Mouse (Mus musculus): Measurements from ENCODE around the gene Zfp719. TPM values are rescaled to one million over a fixed set of nuclear protein-coding genes. Genes with fewer than 3 reads are reported as not detected.

The Zfp719 gene
- polyA plus RNA-seq, 1 experiment from 2014 or later, result 8.5 TPM

DNA sequence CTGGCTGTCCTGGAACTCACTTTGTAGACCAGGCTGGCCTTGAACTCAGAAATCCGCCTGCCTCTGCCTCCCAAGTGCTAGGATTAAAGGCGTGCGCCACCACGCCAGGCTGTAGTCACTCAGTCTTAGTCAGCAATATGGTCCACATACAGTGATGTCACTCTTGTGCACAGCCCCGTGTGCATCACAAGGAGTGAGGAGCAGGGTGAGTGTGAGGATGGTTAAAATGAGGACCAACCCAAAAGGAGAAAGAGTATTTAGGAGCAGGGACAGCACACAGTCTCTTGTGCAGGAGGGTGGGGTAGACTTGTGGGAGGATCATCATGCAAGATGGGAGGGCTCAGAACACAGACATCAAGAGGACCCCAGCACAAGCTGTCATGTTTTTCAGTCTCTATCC, 24.1 kb upstream of the Zfp719 start:
- H3K27me3 ChIP-seq (replicated peaks), result no peaks in the 10 kb centered on the region
- H3K27ac ChIP-seq (ENCODE audit: poor library complexity, severe bottlenecking), result no peak overlapping the region
- H3K9me3 ChIP-seq (replicated peaks), result no peaks in the 10 kb centered on the region
- ATAC-seq (ENCODE audit: insufficient number of reproducible peaks, low FRiP score), result no peak
- 82% methylated on average over 5 of the region's 5 CpGs for WGBS
- no peak overlapping the region for H3K4me3 ChIP-seq
- H3K4me1 ChIP-seq (replicated peaks), result no peaks in the 10 kb centered on the region; the same call in 1 of the 2 replicates
- H3K4me2 ChIP-seq, result no peak overlapping the region
- H3K36me3 ChIP-seq, result no peaks in the 10 kb centered on the region
- no peak overlapping the region for H3K9ac ChIP-seq

DNA sequence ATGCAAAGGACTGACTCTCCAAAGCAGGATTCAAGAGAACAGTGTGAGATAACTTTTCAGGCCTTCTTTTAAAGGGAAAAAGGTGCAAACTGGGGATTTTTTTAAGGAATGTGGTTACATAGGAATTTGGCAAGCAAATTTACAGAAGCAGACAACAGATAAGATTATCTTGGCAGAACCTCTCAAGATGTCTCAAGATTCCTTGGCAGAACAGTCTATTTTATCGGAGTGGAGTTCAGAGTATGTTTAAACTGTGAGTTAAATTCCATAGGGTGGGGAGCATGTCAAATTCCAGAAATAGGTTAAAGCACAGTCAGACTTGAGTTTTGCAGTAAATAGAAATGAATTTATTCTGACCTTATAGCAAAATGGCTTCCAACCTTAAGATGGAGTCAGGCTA, 22.5 kb upstream of the Zfp719 start:
- Histone ChIP-seq H3K27ac (ENCODE audit: poor library complexity, severe bottlenecking) (no peak overlapping the region), H3K4me1 (replicated peaks) (no peaks in the 10 kb centered on the region; the same call in 1 of the 2 replicates), H3K36me3 (no peaks in the 10 kb centered on the region), H3K9me3 (replicated peaks) (no peaks in the 10 kb centered on the region), H3K9ac (no peak overlapping the region), H3K4me3 (no peak overlapping the region), H3K4me2 (no peak overlapping the region), H3K27me3 (replicated peaks) (no peaks in the 10 kb centered on the region)
- no peak for ATAC-seq (ENCODE audit: insufficient number of reproducible peaks, low FRiP score)
- WGBS, result 53% methylated on average over 1 of the region's 1 CpGs

DNA sequence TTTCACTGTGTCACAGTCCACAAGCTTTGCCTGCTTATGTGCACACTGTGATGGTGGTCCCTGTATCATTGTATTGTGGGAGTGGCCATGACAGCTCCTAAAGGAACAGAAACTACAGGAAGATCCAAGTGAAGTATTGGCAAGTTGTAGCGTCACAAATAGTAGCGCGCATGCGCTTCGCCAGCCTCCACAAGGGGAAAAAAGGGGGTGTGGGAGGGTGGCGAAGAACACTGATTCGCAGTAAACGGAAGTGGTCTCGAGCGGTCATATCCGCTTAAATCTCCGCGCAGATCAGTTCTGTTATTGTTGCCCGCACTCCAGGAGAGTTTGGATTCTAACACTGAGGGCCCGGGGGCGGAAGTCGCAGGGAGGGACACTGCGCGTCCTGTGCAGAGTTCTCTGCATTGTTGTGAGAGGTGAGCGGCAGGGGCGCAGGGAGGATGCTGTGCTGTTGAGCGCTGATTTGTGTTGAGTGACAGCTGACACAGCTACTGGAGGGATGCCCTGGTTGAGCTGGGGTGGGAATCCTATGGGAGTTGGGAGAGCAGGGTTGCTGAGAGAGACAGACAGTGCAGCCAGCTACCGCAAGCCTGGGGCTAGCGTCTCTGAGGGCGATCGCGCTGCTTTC, 17.3 kb upstream of the Zfp719 start, which contains the start of gene Zfp658:
TSS of gene Zfp658 (plus strand) at position 251 of the 628 bp plus-strand sequence.
- WGBS, result under 1% methylated on average over 27 of the region's 27 CpGs
- peak within 1 kb of the TSS; percentile 82 for H3K4me3 ChIP-seq

DNA sequence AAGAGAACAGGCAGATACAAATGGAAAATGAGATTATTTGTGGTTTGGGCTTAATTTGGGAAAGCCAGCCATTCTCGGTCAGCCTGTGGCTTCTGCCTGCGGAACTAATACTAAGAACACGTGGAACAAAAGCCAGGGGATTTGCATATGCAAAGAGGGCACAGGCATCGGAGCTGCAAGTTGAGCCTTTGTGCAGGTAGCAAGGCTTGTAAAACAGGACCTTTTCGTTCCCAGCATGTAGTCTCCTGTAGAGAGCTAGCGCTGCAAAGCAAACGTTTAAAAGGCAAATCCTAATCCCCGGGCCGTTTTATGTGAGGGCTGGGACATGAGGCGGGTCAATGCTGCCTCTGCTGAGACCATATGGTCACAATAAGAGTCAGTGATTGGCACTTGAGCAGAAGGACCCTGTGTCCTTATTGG, 16.7 kb upstream of the Zfp719 start:
- H3K4me2 ChIP-seq, result peak overlapping the region; percentile 94
- peaks cover 6% of the 10 kb centered on the region; the same call in 1 of the 2 replicates for H3K4me1 ChIP-seq (replicated peaks)
- no peaks in the 10 kb centered on the region for H3K9me3 ChIP-seq (replicated peaks)
- peaks cover 19% of the 10 kb centered on the region for H3K36me3 ChIP-seq
- peak overlapping the region; percentile 82 for H3K4me3 ChIP-seq
- 0 out of 2 replicates have a peak overlapping the region, but pooled peaks have one; percentile 79 for H3K27ac ChIP-seq (ENCODE audit: poor library complexity, severe bottlenecking)
- WGBS, result under 1% methylated on average over 10 of the region's 10 CpGs
- ATAC-seq (ENCODE audit: insufficient number of reproducible peaks, low FRiP score), result 0 out of 2 replicates have a peak, but pooled peaks have one; percentile 35
- peak overlapping the region; percentile 86 for H3K9ac ChIP-seq
- H3K27me3 ChIP-seq (replicated peaks), result no peaks in the 10 kb centered on the region

More for the DNA sequence above, 17.3 kb upstream of the Zfp719 start, which contains the start of gene Zfp658:
- Histone ChIP-seq H3K36me3 (peaks cover 14% of the 10 kb centered on the region), H3K4me2 (peak within 1 kb of the TSS; percentile 94), H3K4me1 (replicated peaks) (peaks cover 6% of the 10 kb centered on the region; the same call in 1 of the 2 replicates), H3K27ac (ENCODE audit: poor library complexity, severe bottlenecking) (peak within 1 kb of the TSS; percentile 79), H3K9me3 (replicated peaks) (no peaks in the 10 kb centered on the region), H3K27me3 (replicated peaks) (no peaks in the 10 kb centered on the region), H3K9ac (peak within 1 kb of the TSS; percentile 86)
- ATAC-seq (ENCODE audit: insufficient number of reproducible peaks, low FRiP score), result peak; percentile 81

DNA sequence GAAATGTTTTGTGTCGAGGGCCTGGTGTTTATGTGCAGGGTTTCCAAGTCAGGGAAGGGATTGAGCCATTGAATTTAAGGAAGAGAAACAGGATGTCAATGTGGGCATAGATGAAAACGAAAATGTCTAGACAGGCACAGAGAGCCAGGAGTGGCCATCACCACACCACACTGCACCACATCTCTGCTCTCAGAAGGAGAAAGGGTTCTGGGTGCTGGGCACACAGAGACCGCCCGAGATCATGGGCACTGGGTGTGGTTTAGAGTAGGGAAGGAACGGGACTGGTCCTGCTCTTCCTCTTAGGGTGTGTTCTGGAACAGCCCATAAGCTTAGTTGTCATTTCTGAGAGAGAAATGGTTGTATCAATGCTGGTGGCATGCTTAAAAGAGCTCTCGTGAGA, 16.1 kb upstream of the Zfp719 start:
- Histone ChIP-seq H3K9ac (no peak overlapping the region), H3K4me2 (peak overlapping the region; percentile 94), H3K9me3 (replicated peaks) (no peaks in the 10 kb centered on the region), H3K27me3 (replicated peaks) (no peaks in the 10 kb centered on the region), H3K36me3 (peaks cover 24% of the 10 kb centered on the region), H3K4me1 (replicated peaks) (peaks cover 6% of the 10 kb centered on the region; the same call in 1 of the 2 replicates), H3K4me3 (peak overlapping the region; percentile 82; the same call in 1 of the 2 replicates), H3K27ac (ENCODE audit: poor library complexity, severe bottlenecking) (no peak overlapping the region)
- no peak for ATAC-seq (ENCODE audit: insufficient number of reproducible peaks, low FRiP score)
- WGBS, result 55% methylated on average over 6 of the region's 6 CpGs

DNA sequence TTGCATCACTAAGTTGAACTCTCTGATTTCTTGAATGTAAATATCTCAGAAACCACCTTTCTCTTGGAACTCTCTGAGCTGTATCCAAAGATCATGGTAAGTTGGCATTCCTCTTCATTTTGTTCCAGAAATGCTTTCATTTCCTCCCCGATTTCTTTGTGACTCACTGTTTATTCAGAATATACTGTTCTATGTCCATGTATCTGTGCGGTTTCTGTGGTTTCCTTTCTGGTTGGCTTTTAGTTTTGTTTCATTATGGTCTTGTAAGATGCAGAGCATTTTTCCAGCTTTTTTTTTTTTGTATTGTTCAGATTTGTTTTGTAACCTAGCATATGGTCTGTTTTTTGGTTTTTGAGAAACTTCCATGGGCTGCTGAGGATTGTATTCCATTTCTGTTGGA, 8.2 kb upstream of the Zfp719 start:
- no peak overlapping the region for H3K9ac ChIP-seq
- H3K27ac ChIP-seq (ENCODE audit: poor library complexity, severe bottlenecking), result no peak overlapping the region
- no peaks in the 10 kb centered on the region for H3K27me3 ChIP-seq (replicated peaks)
- 84% methylated on average over 2 of the region's 2 CpGs for WGBS
- no peaks in the 10 kb centered on the region for H3K4me1 ChIP-seq (replicated peaks)
- no peak overlapping the region for H3K4me2 ChIP-seq
- no peak overlapping the region for H3K4me3 ChIP-seq
- ATAC-seq (ENCODE audit: insufficient number of reproducible peaks, low FRiP score), result no peak
- H3K36me3 ChIP-seq, result peaks cover 55% of the 10 kb centered on the region
- H3K9me3 ChIP-seq (replicated peaks), result no peaks in the 10 kb centered on the region

DNA sequence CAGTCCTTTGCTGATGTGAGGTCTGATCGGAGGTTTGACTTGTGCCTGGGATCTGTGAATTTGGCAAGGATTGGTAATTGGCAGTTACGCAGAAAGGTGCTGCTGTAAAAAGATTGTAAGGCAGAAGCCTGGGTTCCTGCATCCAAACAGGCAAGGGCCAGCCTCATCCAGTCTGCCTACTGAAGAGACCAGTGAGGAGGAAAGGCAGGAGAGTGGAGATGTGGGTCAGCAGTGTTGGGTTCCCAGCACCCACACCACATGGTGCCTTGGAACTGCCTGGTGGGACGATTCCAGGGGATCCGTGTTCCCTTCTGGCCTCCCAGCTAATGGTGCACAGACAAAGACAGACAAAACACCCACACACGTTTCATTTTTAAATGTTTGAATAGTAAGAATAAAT, 1.1 kb downstream of the Zfp719 start:
- H3K27ac ChIP-seq (ENCODE audit: poor library complexity, severe bottlenecking), result no peak overlapping the region
- H3K4me3 ChIP-seq, result peak overlapping the region; percentile 79
- no peaks in the 10 kb centered on the region for H3K27me3 ChIP-seq (replicated peaks)
- H3K4me2 ChIP-seq, result peak overlapping the region; percentile 77
- H3K9ac ChIP-seq, result peak overlapping the region; percentile 85
- H3K9me3 ChIP-seq (replicated peaks), result no peaks in the 10 kb centered on the region
- peaks cover 18% of the 10 kb centered on the region for H3K4me1 ChIP-seq (replicated peaks)
- peaks cover 17% of the 10 kb centered on the region for H3K36me3 ChIP-seq
- no peak for ATAC-seq (ENCODE audit: insufficient number of reproducible peaks, low FRiP score)
- WGBS, result 62% methylated on average over 5 of the region's 5 CpGs

DNA sequence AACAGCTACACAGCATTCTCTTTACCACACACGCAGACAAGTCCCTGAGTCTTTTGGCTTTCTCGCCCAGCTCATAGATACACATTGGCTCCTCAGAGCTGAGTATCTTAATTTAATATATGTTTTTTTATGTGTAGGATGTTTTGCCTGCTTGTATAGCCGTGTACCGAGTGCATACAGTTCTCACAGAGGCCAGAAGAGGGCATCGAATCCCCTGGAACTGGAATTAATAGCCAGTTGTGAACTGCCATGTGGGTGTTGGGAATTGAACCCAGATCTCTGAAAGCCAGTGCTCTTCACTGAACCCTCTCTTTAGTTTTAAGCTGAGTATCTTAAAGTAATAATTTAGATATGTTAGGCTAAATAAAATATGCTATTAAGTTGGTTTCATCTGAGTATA, 5.4 kb downstream of the Zfp719 start:
- WGBS, result 86% methylated on average over 5 of the region's 5 CpGs
- Histone ChIP-seq H3K9me3 (replicated peaks) (no peaks in the 10 kb centered on the region), H3K36me3 (peaks cover 58% of the 10 kb centered on the region), H3K27ac (ENCODE audit: poor library complexity, severe bottlenecking) (no peak overlapping the region), H3K4me1 (replicated peaks) (peaks cover 18% of the 10 kb centered on the region), H3K27me3 (replicated peaks) (no peaks in the 10 kb centered on the region), H3K9ac (no peak overlapping the region), H3K4me3 (no peak overlapping the region), H3K4me2 (no peak overlapping the region)
- no peak for ATAC-seq (ENCODE audit: insufficient number of reproducible peaks, low FRiP score)

DNA sequence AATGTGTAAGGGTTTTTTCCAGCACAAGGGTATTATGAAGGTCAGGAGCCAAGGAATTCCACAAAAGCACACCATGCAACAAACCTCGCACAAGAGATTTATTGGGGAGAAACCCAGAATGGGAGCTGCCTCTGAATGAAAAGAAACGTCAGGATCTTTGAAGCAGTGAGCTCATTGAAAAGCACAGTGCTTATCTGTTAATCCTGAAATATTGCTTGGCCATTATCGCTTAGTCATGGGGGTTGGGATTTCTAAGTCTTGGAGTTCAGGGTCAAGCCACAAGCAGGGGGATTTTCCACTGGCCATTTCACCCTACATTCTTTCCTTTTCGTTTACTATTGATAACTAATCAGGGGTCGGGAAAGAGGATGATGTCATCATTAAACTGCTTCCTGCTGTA, 22.5 kb downstream of the Zfp719 start:
- Histone ChIP-seq H3K4me3 (no peak overlapping the region), H3K27me3 (replicated peaks) (no peaks in the 10 kb centered on the region), H3K4me1 (replicated peaks) (peaks cover 6% of the 10 kb centered on the region), H3K27ac (ENCODE audit: poor library complexity, severe bottlenecking) (no peak overlapping the region), H3K4me2 (no peak overlapping the region), H3K36me3 (no peaks in the 10 kb centered on the region), H3K9me3 (replicated peaks) (no peaks in the 10 kb centered on the region), H3K9ac (no peak overlapping the region)
- no peak for ATAC-seq (ENCODE audit: insufficient number of reproducible peaks, low FRiP score)
- WGBS, result 27% methylated on average over 5 of the region's 5 CpGs

DNA sequence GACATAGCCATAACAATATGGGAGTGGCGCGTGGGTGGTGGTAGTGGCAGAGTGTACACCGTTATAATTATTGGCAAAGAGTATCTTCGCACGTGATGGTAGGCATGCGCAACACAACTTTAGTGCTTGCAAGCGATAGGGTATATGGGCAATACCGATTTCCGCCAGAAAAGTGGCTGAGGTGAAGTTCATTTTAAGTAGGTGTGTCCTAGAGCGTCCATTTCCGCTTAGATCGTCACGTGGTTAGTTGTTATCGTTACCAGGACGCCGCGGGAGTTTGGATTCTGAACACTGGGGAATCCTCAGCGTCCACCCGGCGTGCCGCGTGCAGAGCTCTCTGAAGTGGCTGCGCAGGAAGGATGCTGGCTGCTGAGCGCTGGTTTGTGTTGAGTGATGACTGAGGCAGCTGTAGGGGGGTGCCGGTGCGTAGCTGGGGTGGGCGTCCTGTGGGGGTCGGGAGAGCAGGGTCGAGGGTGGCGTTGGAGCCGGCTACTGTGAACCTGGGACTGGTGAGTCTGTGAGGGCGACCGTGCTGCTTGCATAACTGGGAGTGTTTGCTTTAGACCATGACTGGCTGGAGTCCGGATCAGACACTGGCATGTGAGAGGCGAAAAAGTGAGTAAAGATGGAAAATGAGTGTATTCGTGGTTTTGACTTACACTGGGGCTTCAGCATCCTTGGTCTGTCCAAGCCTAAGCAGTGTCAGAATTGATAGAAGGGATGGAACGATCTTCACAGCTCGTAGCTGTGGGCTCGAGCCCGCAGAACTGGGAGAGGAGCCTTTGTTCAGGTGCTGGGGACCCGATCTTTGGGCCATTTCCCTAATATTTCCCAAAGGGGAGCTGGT, 27.7 kb downstream of the Zfp719 start, which contains the start of gene Zfp819:
TSS of gene Zfp819 (plus strand) at position 274 of the 847 bp plus-strand sequence.
- H3K27me3 ChIP-seq (replicated peaks), result 0 out of 2 replicates have a peak, but pooled peaks cover 5% of the 10 kb centered on the region
- peak within 1 kb of the TSS; percentile 43 for H3K4me3 ChIP-seq
- H3K9ac ChIP-seq, result no peak within 1 kb of the TSS; the same call in 1 of the 2 replicates
- H3K4me2 ChIP-seq, result peak within 1 kb of the TSS; percentile 71
- peak; percentile 68; the same call in 1 of the 2 replicates for ATAC-seq (ENCODE audit: insufficient number of reproducible peaks, low FRiP score)
- no peaks in the 10 kb centered on the region for H3K36me3 ChIP-seq
- H3K27ac ChIP-seq (ENCODE audit: poor library complexity, severe bottlenecking), result no peak within 1 kb of the TSS
- H3K9me3 ChIP-seq (replicated peaks), result no peaks in the 10 kb centered on the region
- 13% methylated on average over 41 of the region's 41 CpGs for WGBS
- H3K4me1 ChIP-seq (replicated peaks), result peaks cover 9% of the 10 kb centered on the region

DNA sequence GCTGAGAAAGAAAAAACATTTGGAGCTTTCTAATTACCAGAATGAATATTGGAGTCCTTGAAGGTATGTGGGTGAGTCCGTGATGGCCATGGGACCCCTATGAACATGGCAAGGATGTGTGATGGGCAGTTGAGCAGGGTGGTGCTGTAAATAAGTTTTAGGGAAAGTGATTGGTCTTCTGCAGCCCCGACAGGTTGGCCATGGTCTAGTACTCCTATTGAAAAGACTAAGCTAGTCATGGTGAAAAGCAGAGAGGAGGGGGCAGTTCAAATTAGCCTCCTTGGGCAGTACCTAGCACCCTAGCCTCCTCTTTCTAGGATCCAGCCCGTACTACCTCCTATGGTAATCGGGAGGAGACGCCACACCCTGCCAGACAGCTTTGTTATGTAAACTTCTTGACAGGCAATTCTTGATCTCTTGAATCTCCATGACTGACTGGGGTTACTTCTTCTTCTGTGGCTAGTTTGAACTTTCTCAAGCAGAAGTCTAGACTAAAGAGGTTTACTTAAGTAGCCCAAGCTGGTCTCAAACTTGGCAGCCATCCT, 28.4 kb downstream of the Zfp719 start:
- Histone ChIP-seq H3K27ac (ENCODE audit: poor library complexity, severe bottlenecking) (no peak overlapping the region), H3K4me1 (replicated peaks) (peaks cover 4% of the 10 kb centered on the region; the same call in 1 of the 2 replicates), H3K36me3 (no peaks in the 10 kb centered on the region), H3K27me3 (replicated peaks) (0 out of 2 replicates have a peak, but pooled peaks cover 5% of the 10 kb centered on the region), H3K4me2 (0 out of 2 replicates have a peak overlapping the region, but pooled peaks have one; percentile 71), H3K4me3 (no peak overlapping the region), H3K9me3 (replicated peaks) (no peaks in the 10 kb centered on the region), H3K9ac (no peak overlapping the region)
- WGBS, result 37% methylated on average over 5 of the region's 5 CpGs
- ATAC-seq (ENCODE audit: insufficient number of reproducible peaks, low FRiP score), result no peak

Measured in heart, embryonic 12.5 days (tissue).